Mouse (Mus musculus): ENCODE data around the gene Lrrc25. TPM values are rescaled to one million over a fixed set of nuclear protein-coding genes. Genes with fewer than 3 reads are reported as not detected.
"Not testable (repeated sequence)": the region's sequence is repeated elsewhere in the genome, so short reads cannot be mapped to it uniquely, and the experiment has no call there.

The Lrrc25 gene
- polyA plus RNA-seq, 1 experiment, result 1.4 TPM

DNA sequence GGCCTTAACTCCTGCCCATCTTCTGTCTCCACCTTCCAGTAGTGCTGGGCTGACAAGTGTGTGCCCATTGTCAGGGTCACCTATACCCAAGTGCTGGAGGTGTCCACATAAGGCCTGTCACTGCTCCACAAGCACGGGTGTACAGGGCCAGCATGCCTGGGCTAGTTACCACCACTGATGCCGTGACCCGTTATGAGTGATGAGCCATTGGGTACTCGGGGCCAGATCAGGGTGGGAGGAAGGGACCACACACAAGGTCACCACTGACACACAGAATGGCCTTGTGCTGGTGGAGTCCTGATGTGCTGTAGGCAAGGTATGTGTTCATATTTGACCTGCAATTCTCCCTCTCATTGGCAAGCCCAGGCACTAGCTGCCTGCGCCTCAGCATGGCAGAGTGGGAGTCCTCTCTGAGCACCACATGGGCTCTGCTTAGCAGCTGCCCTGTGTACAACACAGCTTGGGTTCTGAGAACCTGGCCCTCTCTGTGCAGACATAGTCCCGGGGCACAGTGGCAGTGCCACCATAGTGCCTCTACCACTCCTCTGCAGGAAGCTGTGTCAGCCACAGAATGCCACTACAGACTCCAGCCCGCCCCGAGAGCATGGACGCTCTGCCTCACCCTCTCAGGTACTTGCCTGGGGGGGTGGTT is 31.2 kb upstream of the Lrrc25 start:
- Histone ChIP-seq H3K4me3 (ENCODE audit: control insufficient read depth, low read depth, low read length) (no peak overlapping the region), H3K4me1 (ENCODE audit: control insufficient read depth, insufficient read depth, low read length) (no peaks in the 10 kb centered on the region; the same call in 1 of the 2 replicates), H3K27ac (ENCODE audit: control insufficient read depth, insufficient read depth, low read depth, low read length) (no peak overlapping the region), H3K36me3 (ENCODE audit: control insufficient read depth, insufficient read depth, low read length) (no peaks in the 10 kb centered on the region; the same call in none of the 2 replicates), H3K27me3 (ENCODE audit: control insufficient read depth, insufficient read depth, low read length) (no peaks in the 10 kb centered on the region)
- no peak for TF ChIP-seq CTCF (IDR thresholded peaks at IDR 0.05; ENCODE audit: control insufficient read depth, insufficient read depth, insufficient replicate concordance, low read depth, low read length)
- no peak for TF ChIP-seq POLR2A (IDR thresholded peaks at IDR 0.05; ENCODE audit: control insufficient read depth, low read depth, low read length)

DNA sequence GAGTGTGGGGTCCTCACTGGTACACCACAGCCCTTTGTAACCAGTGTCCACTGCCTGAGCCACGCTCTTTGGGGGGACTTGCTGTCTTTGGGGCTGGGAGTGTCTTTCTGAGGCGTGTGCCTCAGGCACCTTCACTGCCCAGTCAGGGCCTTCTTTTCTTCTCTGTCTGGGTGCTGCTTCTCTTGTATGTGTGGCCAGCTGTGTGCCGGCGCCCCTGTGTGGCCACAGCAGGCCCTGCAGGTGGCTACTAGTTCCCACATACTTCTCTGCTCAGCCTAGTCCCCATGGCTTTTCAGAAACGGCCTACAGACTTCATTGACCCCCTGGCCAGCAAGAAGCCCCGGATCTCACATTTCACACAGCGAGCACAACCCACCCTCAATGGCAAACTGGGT is 30.7 kb upstream of the Lrrc25 start:
- no peak overlapping the region for H3K4me3 ChIP-seq (ENCODE audit: control insufficient read depth, low read depth, low read length)
- H3K27me3 ChIP-seq (ENCODE audit: control insufficient read depth, insufficient read depth, low read length), result no peaks in the 10 kb centered on the region
- TF ChIP-seq CTCF (IDR thresholded peaks at IDR 0.05; ENCODE audit: control insufficient read depth, insufficient read depth, insufficient replicate concordance, low read depth, low read length) (peak; percentile 67; the same call in 1 of the 2 replicates), POLR2A (IDR thresholded peaks at IDR 0.05; ENCODE audit: control insufficient read depth, low read depth, low read length) (no peak)
- H3K27ac ChIP-seq (ENCODE audit: control insufficient read depth, insufficient read depth, low read depth, low read length), result no peak overlapping the region
- no peaks in the 10 kb centered on the region; the same call in 1 of the 2 replicates for H3K4me1 ChIP-seq (ENCODE audit: control insufficient read depth, insufficient read depth, low read length)
- no peaks in the 10 kb centered on the region; the same call in none of the 2 replicates for H3K36me3 ChIP-seq (ENCODE audit: control insufficient read depth, insufficient read depth, low read length)

DNA sequence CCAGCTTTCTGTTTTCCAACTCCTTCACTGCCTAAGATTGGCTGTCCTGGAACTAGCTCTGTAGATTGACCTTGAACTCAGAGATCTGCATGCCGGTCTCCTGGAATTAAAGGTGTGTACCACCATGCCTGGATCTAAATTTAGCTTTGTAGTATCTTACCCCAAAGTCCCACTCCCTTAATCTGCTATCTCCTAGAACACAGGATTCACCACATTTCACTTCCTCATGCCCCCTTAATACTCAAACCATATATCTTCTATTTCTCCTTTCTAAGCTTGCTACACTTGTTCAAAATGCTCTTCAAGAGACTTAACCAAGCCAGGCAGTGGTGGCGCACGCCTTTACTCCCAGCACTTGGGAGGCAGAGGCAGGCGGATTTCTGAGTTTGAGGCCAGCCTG is 28.0 kb upstream of the Lrrc25 start:
- H3K4me1 ChIP-seq (ENCODE audit: control insufficient read depth, insufficient read depth, low read length); H3K27me3 ChIP-seq (ENCODE audit: control insufficient read depth, insufficient read depth, low read length); H3K27ac ChIP-seq (ENCODE audit: control insufficient read depth, insufficient read depth, low read depth, low read length); H3K36me3 ChIP-seq (ENCODE audit: control insufficient read depth, insufficient read depth, low read length); H3K4me3 ChIP-seq (ENCODE audit: control insufficient read depth, low read depth, low read length): not testable (repeated sequence)

GRCm38 (mm10) chr8:70591569-70591968 is 24.4 kb upstream of the Lrrc25 start:
- Histone ChIP-seq H3K27ac (ENCODE audit: control insufficient read depth, insufficient read depth, low read depth, low read length) (no peak overlapping the region), H3K27me3 (ENCODE audit: control insufficient read depth, insufficient read depth, low read length) (no peaks in the 10 kb centered on the region), H3K4me3 (ENCODE audit: control insufficient read depth, low read depth, low read length) (no peak overlapping the region), H3K4me1 (ENCODE audit: control insufficient read depth, insufficient read depth, low read length) (peaks cover 29% of the 10 kb centered on the region), H3K36me3 (ENCODE audit: control insufficient read depth, insufficient read depth, low read length) (no peaks in the 10 kb centered on the region)
- 0 out of 2 replicates have a peak, but pooled peaks have one; percentile 4 for TF ChIP-seq POLR2A (IDR thresholded peaks at IDR 0.05; ENCODE audit: control insufficient read depth, low read depth, low read length)
- no peak for TF ChIP-seq CTCF (IDR thresholded peaks at IDR 0.05; ENCODE audit: control insufficient read depth, insufficient read depth, insufficient replicate concordance, low read depth, low read length)

GRCm38 (mm10) chr8:70593173-70593572 is 22.8 kb upstream of the Lrrc25 start:
- Histone ChIP-seq H3K27me3 (ENCODE audit: control insufficient read depth, insufficient read depth, low read length) (no peaks in the 10 kb centered on the region), H3K4me1 (ENCODE audit: control insufficient read depth, insufficient read depth, low read length) (peaks cover 44% of the 10 kb centered on the region), H3K4me3 (ENCODE audit: control insufficient read depth, low read depth, low read length) (peak overlapping the region; percentile 94), H3K36me3 (ENCODE audit: control insufficient read depth, insufficient read depth, low read length) (no peaks in the 10 kb centered on the region), H3K27ac (ENCODE audit: control insufficient read depth, insufficient read depth, low read depth, low read length) (peak overlapping the region; percentile 91)
- TF ChIP-seq CTCF (IDR thresholded peaks at IDR 0.05; ENCODE audit: control insufficient read depth, insufficient read depth, insufficient replicate concordance, low read depth, low read length) (no peak), POLR2A (IDR thresholded peaks at IDR 0.05; ENCODE audit: control insufficient read depth, low read depth, low read length) (no peak)

DNA sequence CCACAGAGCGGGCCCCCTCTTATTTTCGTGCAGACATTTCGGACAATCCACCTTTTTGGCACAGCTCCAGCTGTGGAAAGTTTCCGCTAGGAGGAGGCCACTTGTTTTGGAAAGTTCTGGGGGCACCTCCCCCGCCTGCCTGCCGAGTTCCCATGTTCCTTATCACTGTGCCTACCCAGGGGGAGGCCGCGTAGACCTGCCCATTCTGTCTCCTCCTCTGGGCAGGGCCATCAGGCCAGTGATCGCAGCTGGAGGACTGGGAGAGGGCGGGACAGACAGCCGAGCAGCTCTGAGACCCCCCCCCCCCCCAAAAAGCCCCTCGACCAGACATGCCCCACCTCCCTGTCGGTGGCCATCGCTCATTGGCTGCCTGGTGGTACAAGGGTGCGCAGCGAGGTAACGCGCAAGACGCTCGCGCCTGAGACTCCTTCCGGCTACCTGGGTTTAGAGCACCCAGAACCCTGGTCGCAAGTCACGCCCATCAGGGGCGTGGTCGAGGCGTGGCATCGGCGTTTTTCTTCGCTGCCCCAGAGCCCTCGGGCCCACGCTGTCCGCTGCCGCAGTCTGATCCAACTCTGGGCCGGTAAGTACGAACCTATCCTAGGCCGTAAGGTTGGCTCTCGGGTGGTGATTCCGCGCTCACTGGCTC is 21.9 kb upstream of the Lrrc25 start, which contains the start of gene Isyna1:
TSS of gene Isyna1 (plus strand) at position 413 of the 649 bp plus-strand sequence.
- peak; percentile 96 for TF ChIP-seq POLR2A (IDR thresholded peaks at IDR 0.05; ENCODE audit: control insufficient read depth, low read depth, low read length)
- TF ChIP-seq CTCF (IDR thresholded peaks at IDR 0.05; ENCODE audit: control insufficient read depth, insufficient read depth, insufficient replicate concordance, low read depth, low read length), result no peak
- Histone ChIP-seq H3K4me1 (ENCODE audit: control insufficient read depth, insufficient read depth, low read length) (peaks cover 53% of the 10 kb centered on the region), H3K27me3 (ENCODE audit: control insufficient read depth, insufficient read depth, low read length) (no peaks in the 10 kb centered on the region), H3K4me3 (ENCODE audit: control insufficient read depth, low read depth, low read length) (peak within 1 kb of the TSS; percentile 94), H3K27ac (ENCODE audit: control insufficient read depth, insufficient read depth, low read depth, low read length) (peak within 1 kb of the TSS; percentile 96), H3K36me3 (ENCODE audit: control insufficient read depth, insufficient read depth, low read length) (no peaks in the 10 kb centered on the region)

DNA sequence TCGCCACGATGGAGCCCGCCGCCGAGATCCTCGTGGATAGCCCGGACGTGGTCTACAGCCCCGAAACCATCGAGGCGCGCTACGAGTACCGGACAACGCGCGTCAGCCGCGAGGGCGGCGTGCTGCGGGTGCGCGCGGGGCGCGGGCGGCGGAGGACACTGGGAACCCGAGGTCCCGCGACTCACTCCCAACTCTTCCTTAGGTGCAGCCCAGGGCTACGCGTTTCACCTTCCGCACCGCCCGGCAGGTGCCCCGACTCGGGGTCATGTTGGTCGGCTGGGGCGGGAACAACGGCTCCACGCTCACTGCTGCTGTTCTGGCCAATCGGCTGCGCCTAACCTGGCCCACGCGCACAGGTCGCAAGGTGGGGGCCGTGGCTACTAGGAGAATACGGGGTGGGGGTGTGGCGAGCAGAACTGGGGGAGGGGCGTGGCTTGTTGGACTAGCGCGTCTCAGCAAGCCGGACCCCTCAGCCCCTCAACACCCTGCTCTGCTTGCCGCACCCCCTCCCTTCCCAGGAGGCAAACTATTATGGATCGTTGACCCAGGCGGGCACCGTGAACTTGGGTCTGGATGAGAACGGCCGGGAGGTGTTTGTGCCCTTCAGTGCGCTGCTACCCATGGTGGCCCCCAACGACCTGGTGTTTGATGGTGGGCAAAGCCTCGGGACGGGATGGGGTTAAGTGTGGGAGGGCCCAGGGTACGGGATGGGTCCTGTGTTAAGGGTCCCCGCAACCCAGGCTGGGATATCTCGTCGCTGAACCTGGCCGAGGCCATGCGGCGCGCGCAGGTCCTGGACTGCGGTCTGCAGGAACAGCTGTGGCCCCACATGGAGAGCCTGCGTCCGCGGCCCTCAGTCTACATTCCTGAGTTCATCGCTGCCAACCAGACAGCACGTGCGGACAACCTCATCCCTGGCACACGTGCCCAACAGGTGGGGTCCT is 21.1 kb upstream of the Lrrc25 start:
- peak overlapping the region; percentile 96 for H3K27ac ChIP-seq (ENCODE audit: control insufficient read depth, insufficient read depth, low read depth, low read length)
- TF ChIP-seq CTCF (IDR thresholded peaks at IDR 0.05; ENCODE audit: control insufficient read depth, insufficient read depth, insufficient replicate concordance, low read depth, low read length) (no peak), POLR2A (IDR thresholded peaks at IDR 0.05; ENCODE audit: control insufficient read depth, low read depth, low read length) (peak; percentile 5)
- H3K27me3 ChIP-seq (ENCODE audit: control insufficient read depth, insufficient read depth, low read length), result no peaks in the 10 kb centered on the region
- peak overlapping the region; percentile 94 for H3K4me3 ChIP-seq (ENCODE audit: control insufficient read depth, low read depth, low read length)
- no peaks in the 10 kb centered on the region for H3K36me3 ChIP-seq (ENCODE audit: control insufficient read depth, insufficient read depth, low read length)
- H3K4me1 ChIP-seq (ENCODE audit: control insufficient read depth, insufficient read depth, low read length), result peaks cover 61% of the 10 kb centered on the region

Data from testis, adult 2 months (tissue).